Mouse (Mus musculus): ENCODE measurements at regions not wholly inside any gene's neighbourhood (a gene's known extent, or its start where the extent isn't known, plus 50 kb on each side); places are given as distances from the start of the nearest gene placed in this dataset.

DNA sequence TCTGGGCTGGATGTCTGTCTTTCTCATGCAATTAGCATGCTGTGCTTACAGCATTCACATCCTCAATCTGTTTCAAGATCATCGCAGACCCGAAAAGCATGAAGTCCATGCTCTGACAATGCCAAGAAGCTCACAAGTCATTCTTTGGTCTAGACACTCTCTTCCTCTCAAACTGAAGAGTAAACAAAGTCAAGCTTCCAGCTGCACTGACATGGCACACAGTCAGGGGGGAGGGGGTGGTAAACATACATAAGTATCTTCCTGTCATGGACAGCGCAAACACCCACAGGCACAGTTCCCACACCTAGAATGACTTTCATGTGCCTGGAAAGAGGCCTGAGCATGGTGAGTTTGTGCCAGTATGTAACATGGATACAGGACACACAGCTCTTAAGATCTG is 780.1 kb downstream of the Fat4 start:
- in situ Hi-C loops (cut with MboI; ENCODE audit: low pct_unique_long_range_greater_than_20kb in 1 of 2, low sequenced_read_pairs in 2 of 2, unreplicated experiment in 1 of 2): no loop called here

- in situ Hi-C loops (cut with MboI; ENCODE audit: low pct_unique_long_range_greater_than_20kb in 1 of 2, low sequenced_read_pairs in 2 of 2, unreplicated experiment in 1 of 2): no loop called here
Measured at GRCm38 (mm10) chr3:39669145-39669544, 782.4 kb downstream of the Fat4 start.

- in situ Hi-C loops (cut with MboI; ENCODE audit: low pct_unique_long_range_greater_than_20kb in 1 of 2, low sequenced_read_pairs in 2 of 2, unreplicated experiment in 1 of 2): no loop called here
Measured at GRCm38 (mm10) chr3:39673997-39674396, 787.3 kb downstream of the Fat4 start.

DNA sequence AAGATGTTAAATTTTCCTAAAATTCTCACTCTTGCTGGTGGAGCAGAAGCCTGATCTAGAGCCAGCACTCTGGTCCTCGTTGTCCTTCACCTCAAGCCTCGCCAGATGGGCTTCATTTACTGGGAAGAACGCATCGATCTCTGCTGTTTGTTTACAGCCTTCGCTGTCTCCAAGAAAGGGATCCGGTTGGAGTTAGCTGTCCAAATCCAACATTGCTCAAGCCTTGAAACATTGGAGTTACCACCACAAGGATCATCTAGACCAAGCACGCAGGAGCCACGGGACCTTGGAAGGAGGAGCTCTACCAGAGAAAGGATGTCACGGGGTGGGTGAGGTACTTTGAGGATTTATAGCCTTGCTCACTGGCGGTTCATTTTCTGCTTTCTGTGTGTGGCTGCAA is 788.2 kb downstream of the Fat4 start:
- in situ Hi-C loops (cut with MboI; ENCODE audit: low pct_unique_long_range_greater_than_20kb in 1 of 2, low sequenced_read_pairs in 2 of 2, unreplicated experiment in 1 of 2): no loop called here

DNA sequence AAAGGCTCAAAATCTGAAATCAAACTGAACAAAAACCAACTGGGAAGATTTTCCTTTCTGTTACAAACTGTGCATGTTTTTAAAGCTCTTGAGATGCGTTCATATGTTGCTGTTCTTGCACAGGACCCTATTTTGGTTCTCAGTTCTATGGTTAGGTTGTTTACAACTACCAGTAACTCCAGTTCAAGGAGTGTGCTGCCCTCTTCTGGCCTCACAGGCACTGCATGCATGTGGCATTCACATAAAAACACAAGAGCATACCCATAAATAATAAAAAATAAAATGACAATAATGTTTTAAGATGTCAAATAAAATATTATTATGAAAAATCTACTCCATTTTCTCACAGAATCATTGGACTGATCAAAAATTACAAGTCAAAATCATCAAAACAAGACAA is 818.9 kb downstream of the Fat4 start:
- in situ Hi-C loops (cut with MboI; ENCODE audit: low pct_unique_long_range_greater_than_20kb in 1 of 2, low sequenced_read_pairs in 2 of 2, unreplicated experiment in 1 of 2): loop anchor here in 1 of 2 experiments (25.0 kb wide), 1 partner anchor 818 kb away; the partner anchor contains the start of gene Fat4

DNA sequence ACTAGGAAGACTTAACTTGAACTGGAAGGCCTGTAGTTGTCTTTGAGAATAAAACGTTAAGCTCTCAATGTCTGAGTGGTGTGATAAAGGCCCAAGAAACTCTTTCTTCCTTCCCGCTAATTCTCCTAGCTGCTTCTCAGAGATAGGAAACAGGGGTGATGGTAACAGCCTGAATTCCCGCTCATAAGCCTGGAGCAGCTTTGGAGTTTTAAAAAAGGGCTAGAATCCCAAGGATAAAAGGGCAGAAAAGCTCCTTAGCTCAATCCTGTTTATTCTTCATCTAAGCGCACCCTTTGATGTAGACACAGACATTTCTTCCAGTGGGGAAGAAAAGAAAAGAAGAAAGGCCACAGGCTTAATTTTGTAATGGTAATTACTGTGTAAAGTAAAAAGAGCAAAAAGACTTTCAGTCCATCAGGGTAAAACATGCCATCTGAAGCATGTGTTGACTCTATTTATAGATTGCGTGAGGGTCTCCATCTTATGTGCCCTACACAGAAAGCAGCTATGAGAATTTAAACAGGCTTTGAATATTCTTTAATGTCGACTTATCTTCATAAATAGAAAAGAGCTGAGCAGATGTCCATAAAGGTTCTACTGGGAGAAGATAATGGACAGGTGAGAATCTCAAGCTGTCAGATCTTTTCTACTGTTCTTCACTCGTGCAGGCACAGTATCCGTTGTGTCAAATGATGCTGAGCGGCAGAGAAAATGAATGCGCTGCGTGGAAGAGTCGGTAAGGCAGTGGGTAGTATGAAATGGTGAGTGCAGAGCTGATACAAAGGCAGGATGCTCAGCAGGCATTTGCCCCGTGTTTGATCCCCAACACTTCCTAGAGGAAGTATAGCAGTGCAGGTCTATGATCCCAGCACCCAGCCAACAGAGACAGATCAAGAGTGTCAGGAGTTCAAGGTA is 818.0 kb upstream of the Intu start:
- in situ Hi-C loops (cut with MboI; ENCODE audit: low pct_unique_long_range_greater_than_20kb in 1 of 2, low sequenced_read_pairs in 2 of 2, unreplicated experiment in 1 of 2): loop anchor here in 1 of 2 experiments (25.0 kb wide), 1 partner anchor 826 kb away; the partner anchor contains the start of gene Fat4

GRCm38 (mm10) chr3:39714056-39714592 is 817.0 kb upstream of the Intu start:
- in situ Hi-C loops (cut with MboI; ENCODE audit: low pct_unique_long_range_greater_than_20kb in 1 of 2, low sequenced_read_pairs in 2 of 2, unreplicated experiment in 1 of 2): loop anchor here in 1 of 2 experiments (25.0 kb wide), 1 partner anchor 827 kb away; the partner anchor contains the start of gene Fat4

- in situ Hi-C loops (cut with MboI; ENCODE audit: low pct_unique_long_range_greater_than_20kb in 1 of 2, low sequenced_read_pairs in 2 of 2, unreplicated experiment in 1 of 2): loop anchor here in 1 of 2 experiments (25.0 kb wide), 1 partner anchor 832 kb away; the partner anchor contains the start of gene Fat4
Measured at GRCm38 (mm10) chr3:39718946-39719545, 812.0 kb upstream of the Intu start.

DNA sequence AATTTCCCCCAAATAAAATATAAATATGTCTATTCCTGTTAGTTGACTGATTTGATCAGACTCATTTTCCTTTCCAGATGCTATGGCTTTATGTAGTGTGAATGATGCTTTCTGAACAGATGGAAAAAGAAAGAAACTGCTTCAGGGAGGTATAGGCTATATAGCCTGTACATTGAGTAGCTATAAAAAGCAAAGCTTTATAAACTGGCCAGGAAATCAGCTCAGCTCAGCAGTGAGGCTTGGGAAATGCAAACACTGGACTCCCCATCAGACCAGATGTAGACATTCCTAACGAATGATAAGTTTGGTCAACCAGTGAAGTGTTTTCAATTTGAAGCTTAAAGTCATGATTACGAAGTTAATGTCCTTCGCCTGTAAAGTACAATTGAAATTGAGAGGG is 805.3 kb upstream of the Intu start:
- in situ Hi-C loops (cut with MboI; ENCODE audit: low pct_unique_long_range_greater_than_20kb in 1 of 2, low sequenced_read_pairs in 2 of 2, unreplicated experiment in 1 of 2): no loop called here

- in situ Hi-C loops (cut with MboI; ENCODE audit: low pct_unique_long_range_greater_than_20kb in 1 of 2, low sequenced_read_pairs in 2 of 2, unreplicated experiment in 1 of 2): no loop called here
Measured at GRCm38 (mm10) chr3:39736639-39737038, 794.4 kb upstream of the Intu start.

DNA sequence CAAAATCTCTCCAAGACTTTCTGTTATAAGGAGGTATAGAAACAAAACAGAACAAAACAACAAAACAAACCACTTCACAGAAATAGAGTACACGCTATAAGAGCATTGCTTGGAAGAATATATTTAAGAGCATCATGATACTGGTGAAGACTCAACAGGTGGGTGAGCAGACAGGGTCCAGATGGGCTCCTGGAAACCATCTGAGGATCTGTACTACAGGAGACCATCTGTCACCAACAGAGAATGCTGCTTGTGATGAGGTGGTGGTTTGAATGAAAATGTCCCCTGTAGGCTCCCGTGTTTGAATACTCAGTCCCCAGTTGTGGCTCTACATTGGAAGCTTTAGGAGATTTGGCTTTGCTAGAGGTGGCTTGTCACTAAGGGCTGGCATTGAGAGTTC is 785.1 kb upstream of the Intu start:
- in situ Hi-C loops (cut with MboI; ENCODE audit: low pct_unique_long_range_greater_than_20kb in 1 of 2, low sequenced_read_pairs in 2 of 2, unreplicated experiment in 1 of 2): no loop called here

DNA sequence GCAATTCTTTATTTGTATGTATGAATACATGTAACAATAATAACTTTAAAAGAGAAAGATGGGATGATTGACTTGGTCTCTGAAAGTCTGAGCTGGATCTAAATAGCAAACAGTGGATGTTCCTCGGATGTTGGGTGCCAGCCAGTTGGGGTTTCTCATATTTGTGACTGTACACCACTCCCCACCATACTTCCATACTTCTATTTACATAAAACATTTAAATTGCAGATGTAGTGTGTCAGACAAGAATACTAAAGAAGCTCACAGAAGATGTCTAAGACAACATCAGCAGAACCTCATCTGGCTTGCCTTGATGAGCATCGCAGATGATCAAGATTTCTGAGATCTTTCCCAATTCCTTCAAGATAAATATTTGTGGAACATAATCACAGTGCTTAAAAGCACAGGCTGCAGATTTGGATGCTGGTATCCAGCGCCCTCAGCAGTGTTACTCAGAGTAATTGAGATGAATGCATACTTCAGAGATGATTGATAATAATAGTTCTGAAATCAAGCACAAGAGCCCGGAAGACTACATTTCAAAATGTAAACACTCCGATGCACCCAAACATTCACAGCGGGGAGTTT is 762.0 kb upstream of the Intu start:
- in situ Hi-C loops (cut with MboI; ENCODE audit: low pct_unique_long_range_greater_than_20kb in 1 of 2, low sequenced_read_pairs in 2 of 2, unreplicated experiment in 1 of 2): no loop called here

GRCm38 (mm10) chr3:39776278-39777039 is 754.6 kb upstream of the Intu start:
- in situ Hi-C loops (cut with MboI; ENCODE audit: low pct_unique_long_range_greater_than_20kb in 1 of 2, low sequenced_read_pairs in 2 of 2, unreplicated experiment in 1 of 2): no loop called here

- in situ Hi-C loops (cut with MboI; ENCODE audit: low pct_unique_long_range_greater_than_20kb in 1 of 2, low sequenced_read_pairs in 2 of 2, unreplicated experiment in 1 of 2): no loop called here
Measured at GRCm38 (mm10) chr3:39779690-39780218, 751.3 kb upstream of the Intu start.

- in situ Hi-C loops (cut with MboI; ENCODE audit: low pct_unique_long_range_greater_than_20kb in 1 of 2, low sequenced_read_pairs in 2 of 2, unreplicated experiment in 1 of 2): no loop called here
Measured at GRCm38 (mm10) chr3:39780270-39780669, 750.8 kb upstream of the Intu start.

DNA sequence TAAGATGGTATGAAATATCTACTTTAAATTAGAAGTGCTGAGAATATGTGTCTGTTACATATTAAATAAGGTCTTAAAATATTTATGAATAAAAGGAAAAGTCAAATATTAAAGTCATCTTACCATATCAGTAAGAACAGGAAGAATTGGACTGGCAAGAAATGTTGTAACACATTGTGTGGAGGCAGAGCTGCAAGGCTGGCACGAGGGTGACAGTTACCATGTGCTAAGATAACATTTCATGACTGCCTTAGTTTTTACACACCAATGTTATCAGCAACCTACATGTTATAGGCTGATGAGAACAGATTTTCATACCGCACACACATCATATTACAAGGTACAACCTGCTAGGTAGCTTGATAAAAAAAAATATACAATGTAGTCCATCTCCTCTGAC is 746.2 kb upstream of the Intu start:
- in situ Hi-C loops (cut with MboI; ENCODE audit: low pct_unique_long_range_greater_than_20kb in 1 of 2, low sequenced_read_pairs in 2 of 2, unreplicated experiment in 1 of 2): no loop called here

DNA sequence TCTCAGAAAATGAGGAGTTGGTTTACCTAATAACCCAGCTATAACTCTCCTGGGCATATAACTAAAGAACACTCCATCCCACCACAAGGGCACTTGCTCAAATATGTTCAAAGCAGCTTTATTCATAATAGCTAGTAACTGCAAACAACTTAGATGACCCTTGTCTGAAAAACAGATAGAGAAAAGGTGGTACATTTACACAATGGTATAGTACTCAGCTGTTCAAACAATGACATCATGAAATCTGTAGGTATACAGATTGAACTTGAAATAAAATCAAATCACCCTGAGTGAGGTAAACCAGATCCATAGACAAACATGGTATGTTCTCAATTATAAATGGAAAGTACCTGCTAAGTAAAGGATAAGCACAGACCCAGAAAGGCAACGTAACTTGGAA is 721.5 kb upstream of the Intu start:
- in situ Hi-C loops (cut with MboI; ENCODE audit: low pct_unique_long_range_greater_than_20kb in 1 of 2, low sequenced_read_pairs in 2 of 2, unreplicated experiment in 1 of 2): loop anchor here in 1 of 2 experiments (25.0 kb wide), 1 partner anchor 922 kb away; the partner anchor contains the start of gene Fat4

DNA sequence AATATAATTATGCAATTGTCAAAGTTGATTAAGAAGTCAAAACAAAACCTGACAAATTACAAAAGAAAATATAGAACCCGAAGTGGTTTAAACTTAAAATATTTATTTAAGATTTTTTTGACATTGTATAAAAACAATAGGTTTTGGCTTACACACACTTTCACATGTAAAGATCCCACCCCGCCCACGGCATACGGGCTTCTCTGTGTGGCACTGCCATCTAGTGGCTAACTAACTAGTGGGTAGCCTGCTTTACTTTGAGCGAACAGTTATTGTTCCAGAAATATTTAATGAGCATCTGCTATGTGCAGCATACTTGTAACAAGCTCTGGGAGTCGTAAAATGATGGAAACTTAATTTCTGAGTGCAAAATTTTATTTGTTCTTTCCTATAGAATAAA is 716.3 kb upstream of the Intu start:
- in situ Hi-C loops (cut with MboI; ENCODE audit: low pct_unique_long_range_greater_than_20kb in 1 of 2, low sequenced_read_pairs in 2 of 2, unreplicated experiment in 1 of 2): loop anchor here in 1 of 2 experiments (25.0 kb wide), 1 partner anchor 928 kb away; the partner anchor contains the start of gene Fat4
